Mouse (Mus musculus): ENCODE results near the gene Sgpp2. TPM values are rescaled to one million over a fixed set of nuclear protein-coding genes. Genes with fewer than 3 reads are reported as not detected.
A peak's percentile ranks its signal among the peaks of the same experiment; 100 is the strongest.

The Sgpp2 gene
- total RNA-seq, 1 experiment, result 0.22 TPM

- in situ Hi-C loops (cut with MboI; ENCODE audit: low sequenced_read_pairs in 2 of 2, unreplicated experiment in 2 of 2), result no loop called here
- H3K9ac ChIP-seq (ENCODE audit: insufficient read depth, low read depth, low read length, poor library complexity, severe bottlenecking), result no peak overlapping the region
- no peak for DNase-seq (ENCODE audit: low read depth, low spot score)
- no peak overlapping the region for H3K27ac ChIP-seq (ENCODE audit: insufficient read depth, low read depth, low read length, poor library complexity, severe bottlenecking)
- peaks cover 0 to 3% of the 10 kb centered on the region in 2 experiments; a peak in 1 of 4 replicates for H3K4me1 ChIP-seq (ENCODE audit: control insufficient read depth in 2 of 2, insufficient read depth in 2 of 2, low read length in 2 of 2, poor library complexity in 1 of 2)
- H3K36me3 ChIP-seq (ENCODE audit: control insufficient read depth, insufficient read depth, low read length, poor library complexity, severe bottlenecking), result no peaks in the 10 kb centered on the region
- H3K4me3 ChIP-seq (ENCODE audit: insufficient read depth in 1 of 2, low read depth in 1 of 2, low read length in 2 of 2, poor library complexity in 1 of 2, severe bottlenecking in 1 of 2), result no peak overlapping the region
- no peak for TF ChIP-seq ZC3H11A (IDR thresholded peaks at IDR 0.05; ENCODE audit: borderline replicate concordance, low read depth, low read length)
- no peak for TF ChIP-seq ZNF384 (IDR thresholded peaks at IDR 0.05; ENCODE audit: low read depth, low read length)
- no peak for TF ChIP-seq HCFC1 (IDR thresholded peaks at IDR 0.05; ENCODE audit: borderline replicate concordance, insufficient read depth, low read length)
- no peak for TF ChIP-seq MAFK (IDR thresholded peaks at IDR 0.05; ENCODE audit: insufficient read depth, low read depth, low read length)
- TF ChIP-seq CHD2 (IDR thresholded peaks at IDR 0.05; ENCODE audit: low read depth, low read length), result no peak
- no peaks in the 10 kb centered on the region for H3K9me3 ChIP-seq (ENCODE audit: control insufficient read depth, insufficient read depth, low read depth, low read length)
Observed at GRCm38 (mm10) chr1:78399755-78400154, 89.6 kb downstream of the Sgpp2 start.

- in situ Hi-C loops (cut with MboI; ENCODE audit: low sequenced_read_pairs in 2 of 2, unreplicated experiment in 2 of 2), result no loop called here
Observed at GRCm38 (mm10) chr1:78401413-78401812, 91.3 kb downstream of the Sgpp2 start.

GRCm38 (mm10) chr1:78409396-78409795, 99.3 kb downstream of the Sgpp2 start:
- in situ Hi-C loops (cut with MboI; ENCODE audit: low sequenced_read_pairs in 2 of 2, unreplicated experiment in 2 of 2), result no loop called here
- Histone ChIP-seq H3K9me3 (ENCODE audit: control insufficient read depth, insufficient read depth, low read depth, low read length) (no peaks in the 10 kb centered on the region), H3K36me3 (ENCODE audit: control insufficient read depth, insufficient read depth, low read length, poor library complexity, severe bottlenecking) (no peaks in the 10 kb centered on the region), H3K9ac (ENCODE audit: insufficient read depth, low read depth, low read length, poor library complexity, severe bottlenecking) (no peak overlapping the region), H3K4me1 (ENCODE audit: control insufficient read depth in 2 of 2, insufficient read depth in 2 of 2, low read length in 2 of 2, poor library complexity in 1 of 2) (0 out of 4 replicates have a peak, but pooled peaks cover 2 to 6% of the 10 kb centered on the region in 2 experiments), H3K4me3 (ENCODE audit: insufficient read depth in 1 of 2, low read depth in 1 of 2, low read length in 2 of 2, poor library complexity in 1 of 2, severe bottlenecking in 1 of 2) (no peak overlapping the region), H3K27ac (ENCODE audit: insufficient read depth, low read depth, low read length, poor library complexity, severe bottlenecking) (no peak overlapping the region)
- no peak for TF ChIP-seq ZNF384 (IDR thresholded peaks at IDR 0.05; ENCODE audit: low read depth, low read length)
- TF ChIP-seq CHD2 (IDR thresholded peaks at IDR 0.05; ENCODE audit: low read depth, low read length), result no peak
- no peak for TF ChIP-seq ZC3H11A (IDR thresholded peaks at IDR 0.05; ENCODE audit: borderline replicate concordance, low read depth, low read length)
- TF ChIP-seq MAFK (IDR thresholded peaks at IDR 0.05; ENCODE audit: insufficient read depth, low read depth, low read length), result no peak
- no peak for TF ChIP-seq HCFC1 (IDR thresholded peaks at IDR 0.05; ENCODE audit: borderline replicate concordance, insufficient read depth, low read length)
- no peak for DNase-seq (ENCODE audit: low read depth, low spot score)

More at GRCm38 (mm10) chr1:78401413-78401812, 91.3 kb downstream of the Sgpp2 start:
- no peak for DNase-seq (ENCODE audit: low read depth, low spot score)
- Histone ChIP-seq H3K36me3 (ENCODE audit: control insufficient read depth, insufficient read depth, low read length, poor library complexity, severe bottlenecking) (no peaks in the 10 kb centered on the region), H3K9me3 (ENCODE audit: control insufficient read depth, insufficient read depth, low read depth, low read length) (no peaks in the 10 kb centered on the region), H3K9ac (ENCODE audit: insufficient read depth, low read depth, low read length, poor library complexity, severe bottlenecking) (no peak overlapping the region), H3K4me3 (ENCODE audit: insufficient read depth in 1 of 2, low read depth in 1 of 2, low read length in 2 of 2, poor library complexity in 1 of 2, severe bottlenecking in 1 of 2) (no peak overlapping the region), H3K4me1 (ENCODE audit: control insufficient read depth in 2 of 2, insufficient read depth in 2 of 2, low read length in 2 of 2, poor library complexity in 1 of 2) (no peaks in the 10 kb centered on the region), H3K27ac (ENCODE audit: insufficient read depth, low read depth, low read length, poor library complexity, severe bottlenecking) (no peak overlapping the region)
- TF ChIP-seq ZC3H11A (IDR thresholded peaks at IDR 0.05; ENCODE audit: borderline replicate concordance, low read depth, low read length) (no peak), CHD2 (IDR thresholded peaks at IDR 0.05; ENCODE audit: low read depth, low read length) (no peak), MAFK (IDR thresholded peaks at IDR 0.05; ENCODE audit: insufficient read depth, low read depth, low read length) (no peak)

- Histone ChIP-seq H3K9me3 (ENCODE audit: control insufficient read depth, insufficient read depth, low read depth, low read length) (no peaks in the 10 kb centered on the region), H3K4me3 (ENCODE audit: insufficient read depth in 1 of 2, low read depth in 1 of 2, low read length in 2 of 2, poor library complexity in 1 of 2, severe bottlenecking in 1 of 2) (0 out of 4 replicates have a peak overlapping the region, but pooled peaks of 1 of the 2 experiments have one; percentile 32), H3K9ac (ENCODE audit: insufficient read depth, low read depth, low read length, poor library complexity, severe bottlenecking) (no peak overlapping the region), H3K4me1 (ENCODE audit: control insufficient read depth in 2 of 2, insufficient read depth in 2 of 2, low read length in 2 of 2, poor library complexity in 1 of 2) (0 out of 4 replicates have a peak, but pooled peaks cover 2 to 6% of the 10 kb centered on the region in 2 experiments), H3K36me3 (ENCODE audit: control insufficient read depth, insufficient read depth, low read length, poor library complexity, severe bottlenecking) (no peaks in the 10 kb centered on the region; the same call in 1 of the 2 replicates), H3K27ac (ENCODE audit: insufficient read depth, low read depth, low read length, poor library complexity, severe bottlenecking) (no peak overlapping the region)
- in situ Hi-C loops (cut with MboI; ENCODE audit: low sequenced_read_pairs in 2 of 2, unreplicated experiment in 2 of 2), result no loop called here
- no peak for TF ChIP-seq CHD2 (IDR thresholded peaks at IDR 0.05; ENCODE audit: low read depth, low read length)
- no peak for TF ChIP-seq ZNF384 (IDR thresholded peaks at IDR 0.05; ENCODE audit: low read depth, low read length)
- TF ChIP-seq MAFK (IDR thresholded peaks at IDR 0.05; ENCODE audit: insufficient read depth, low read depth, low read length), result no peak
- TF ChIP-seq ZC3H11A (IDR thresholded peaks at IDR 0.05; ENCODE audit: borderline replicate concordance, low read depth, low read length), result no peak
- TF ChIP-seq HCFC1 (IDR thresholded peaks at IDR 0.05; ENCODE audit: borderline replicate concordance, insufficient read depth, low read length), result no peak
- peak; percentile 35 for DNase-seq (ENCODE audit: low read depth, low spot score)
Observed at GRCm38 (mm10) chr1:78412668-78413067, 102.5 kb downstream of the Sgpp2 start.

- no peak overlapping the region for H3K4me3 ChIP-seq (ENCODE audit: insufficient read depth in 1 of 2, low read depth in 1 of 2, low read length in 2 of 2, poor library complexity in 1 of 2, severe bottlenecking in 1 of 2)
- H3K4me1 ChIP-seq (ENCODE audit: control insufficient read depth in 2 of 2, insufficient read depth in 2 of 2, low read length in 2 of 2, poor library complexity in 1 of 2), result 0 out of 4 replicates have a peak, but pooled peaks cover 2 to 6% of the 10 kb centered on the region in 2 experiments
- TF ChIP-seq ZNF384 (IDR thresholded peaks at IDR 0.05; ENCODE audit: low read depth, low read length) (no peak), CHD2 (IDR thresholded peaks at IDR 0.05; ENCODE audit: low read depth, low read length) (no peak), ZC3H11A (IDR thresholded peaks at IDR 0.05; ENCODE audit: borderline replicate concordance, low read depth, low read length) (no peak), HCFC1 (IDR thresholded peaks at IDR 0.05; ENCODE audit: borderline replicate concordance, insufficient read depth, low read length) (no peak), MAFK (IDR thresholded peaks at IDR 0.05; ENCODE audit: insufficient read depth, low read depth, low read length) (no peak)
- no peaks in the 10 kb centered on the region; the same call in 1 of the 2 replicates for H3K36me3 ChIP-seq (ENCODE audit: control insufficient read depth, insufficient read depth, low read length, poor library complexity, severe bottlenecking)
- H3K9me3 ChIP-seq (ENCODE audit: control insufficient read depth, insufficient read depth, low read depth, low read length), result no peaks in the 10 kb centered on the region
- DNase-seq (ENCODE audit: low read depth, low spot score), result no peak
- in situ Hi-C loops (cut with MboI; ENCODE audit: low sequenced_read_pairs in 2 of 2, unreplicated experiment in 2 of 2), result no loop called here
- H3K9ac ChIP-seq (ENCODE audit: insufficient read depth, low read depth, low read length, poor library complexity, severe bottlenecking), result no peak overlapping the region
- no peak overlapping the region for H3K27ac ChIP-seq (ENCODE audit: insufficient read depth, low read depth, low read length, poor library complexity, severe bottlenecking)
Observed at GRCm38 (mm10) chr1:78414421-78414820, 104.3 kb downstream of the Sgpp2 start.

Data from ES-E14 (cell line).